Mouse (Mus musculus) lung, adult 2 months (tissue): ENCODE results near the gene Rora. TPM values are rescaled to one million over a fixed set of nuclear protein-coding genes. Genes with fewer than 3 reads are reported as not detected.

Experiments used
- DNase-seq: peaks from one replicate; pipeline ENCODE4 v3.0.0; 2022
- H3K4me1 ChIP-seq: fragments of 200-500 bp; 2 replicates; pipeline ENCODE4 v1.6.1; 2011; ENCODE audit warnings: low read length; ENCODE audit not compliant: control insufficient read depth, insufficient read depth
- H3K4me3 ChIP-seq: fragments of 200-500 bp; replicated peaks from 2 replicates; pipeline ENCODE3; 2011; ENCODE audit warnings: low read depth, mild to moderate bottlenecking, control low read depth, low read length; ENCODE audit errors: extremely low read depth
- CTCF ChIP-seq: fragments of 200-500 bp; IDR thresholded peaks from 2 replicates; pipeline ENCODE4 v1.5.1; 2011; ENCODE audit warnings: mild to moderate bottlenecking, low read length, control low read depth; ENCODE audit not compliant: insufficient read depth
- POLR2A ChIP-seq: fragments of 200-500 bp; IDR thresholded peaks from 2 replicates; pipeline ENCODE4 v1.6.1; 2011; ENCODE audit warnings: low read depth, mild to moderate bottlenecking, control low read depth, low read length, borderline replicate concordance; ENCODE audit errors: extremely low read depth
- WGBS: fragments of 180-500 bp; shearing (Covaris S2); methylation state at CpG from one replicate; pipeline ENCODE4 v1.1.7; 2018; 5-methylcytosine and 5-hydroxymethylcytosine counted together
- polyA plus RNA-seq: library from polyadenylated mRNA; depleted of rRNA; stranded (reverse); fragments of >200 nt; gene quantifications from 2 replicates; pipeline ENCODE4 v1.2.3, GENCODE M21; 2012

Rora gene
- polyA plus RNA-seq, 1 experiment: 17.8 TPM

DNA sequence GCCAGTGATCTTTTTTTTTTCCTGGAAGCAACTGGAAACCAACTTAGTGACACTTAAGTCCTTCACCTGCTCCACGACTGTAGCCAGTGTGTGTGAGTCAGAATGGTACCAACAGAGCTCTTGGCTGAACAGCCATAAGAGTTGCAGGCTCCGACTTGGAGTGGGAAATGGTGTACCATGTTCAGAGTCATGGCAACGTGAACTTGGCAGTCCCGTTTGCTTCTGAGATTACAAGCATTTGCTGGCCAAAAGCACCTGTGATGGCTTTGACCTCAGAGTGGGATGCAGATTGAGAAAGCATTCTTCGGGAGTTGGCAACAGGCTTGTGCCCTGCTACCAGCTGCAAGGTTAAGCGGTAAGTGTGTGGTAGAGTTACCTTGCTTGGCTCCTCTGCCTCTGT lies 574.2 kb downstream of the Rora start:
- no peak overlapping the region for H3K4me3 ChIP-seq

GRCm38 (mm10) chr9:69229935-69230334 lies 576.3 kb downstream of the Rora start:
- no peak for DNase-seq
- WGBS: 83% methylated on average over 7 of the region's 7 CpGs
- Histone ChIP-seq H3K4me1 (peaks cover 2% of the 10 kb centered on the region; the same call in 1 of the 2 replicates), H3K4me3 (no peak overlapping the region)
- TF ChIP-seq POLR2A: no peak
- no peak for TF ChIP-seq CTCF

More for the DNA sequence above, 574.2 kb downstream of the Rora start:
- 70% methylated on average over 6 of the region's 6 CpGs for WGBS
- peaks cover 2% of the 10 kb centered on the region; the same call in 1 of the 2 replicates for H3K4me1 ChIP-seq
- TF ChIP-seq POLR2A (no peak), CTCF (no peak)
- DNase-seq: peak; percentile 10

GRCm38 (mm10) chr9:69234526-69234925 lies 580.9 kb downstream of the Rora start:
- TF ChIP-seq POLR2A (no peak), CTCF (no peak)
- WGBS: 61% methylated on average over 7 of the region's 7 CpGs

DNA sequence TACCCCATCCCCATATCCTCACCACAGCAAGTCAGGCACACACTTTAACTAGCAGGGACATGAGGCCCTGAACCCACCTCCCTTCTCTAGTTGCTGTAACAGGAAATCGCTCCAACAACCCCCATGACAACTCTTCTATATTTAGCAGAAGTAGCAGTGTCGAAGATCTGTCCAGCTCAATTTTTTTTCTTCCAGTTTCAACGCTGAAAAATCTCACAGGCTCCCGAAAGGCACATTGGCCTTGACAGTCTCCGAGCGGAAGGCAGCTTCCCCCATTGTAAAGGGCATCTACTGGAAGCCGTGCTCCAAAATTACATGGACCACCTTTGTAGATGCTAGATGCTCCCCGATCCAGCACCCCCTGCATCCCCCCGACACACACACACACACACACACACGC lies 583.7 kb downstream of the Rora start:
- Histone ChIP-seq H3K4me3 (no peak overlapping the region), H3K4me1 (peaks cover 3% of the 10 kb centered on the region; the same call in 1 of the 2 replicates)
- 49% methylated on average over 10 of the region's 10 CpGs for WGBS
- DNase-seq: no peak
- TF ChIP-seq CTCF (no peak), POLR2A (no peak)

More at GRCm38 (mm10) chr9:69234526-69234925, 580.9 kb downstream of the Rora start:
- H3K4me3 ChIP-seq: no peak overlapping the region
- H3K4me1 ChIP-seq: peaks cover 3% of the 10 kb centered on the region; the same call in 1 of the 2 replicates
- no peak for DNase-seq

DNA sequence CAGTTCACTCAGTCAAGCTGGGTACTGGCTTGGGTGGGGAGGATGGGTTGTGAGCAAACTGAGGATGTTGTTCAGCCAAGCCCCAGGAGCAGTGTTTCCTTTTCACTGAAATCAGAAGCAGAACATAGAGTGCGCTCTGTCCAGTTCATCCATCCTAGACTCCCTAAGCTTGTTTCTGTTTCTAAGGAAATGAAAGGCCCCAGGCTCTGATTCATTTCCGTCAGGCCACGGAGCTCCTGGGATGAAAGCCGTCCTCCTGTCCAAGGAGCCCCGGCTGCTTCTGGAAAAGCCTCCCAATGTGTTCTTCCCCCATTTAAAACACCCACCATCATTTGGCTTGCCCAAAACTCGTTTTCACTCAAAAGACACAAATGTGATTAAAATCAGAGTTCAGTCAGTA lies 589.0 kb downstream of the Rora start:
- TF ChIP-seq CTCF: no peak
- no peak for TF ChIP-seq POLR2A
- Histone ChIP-seq H3K4me1 (no peaks in the 10 kb centered on the region), H3K4me3 (no peak overlapping the region)
- no peak for DNase-seq
- WGBS: 61% methylated on average over 6 of the region's 6 CpGs

GRCm38 (mm10) chr9:69243626-69244025 lies 590.0 kb downstream of the Rora start:
- DNase-seq: no peak
- WGBS: 64% methylated on average over 6 of the region's 6 CpGs
- no peak overlapping the region for H3K4me3 ChIP-seq
- no peaks in the 10 kb centered on the region for H3K4me1 ChIP-seq
- no peak for TF ChIP-seq POLR2A
- no peak for TF ChIP-seq CTCF

DNA sequence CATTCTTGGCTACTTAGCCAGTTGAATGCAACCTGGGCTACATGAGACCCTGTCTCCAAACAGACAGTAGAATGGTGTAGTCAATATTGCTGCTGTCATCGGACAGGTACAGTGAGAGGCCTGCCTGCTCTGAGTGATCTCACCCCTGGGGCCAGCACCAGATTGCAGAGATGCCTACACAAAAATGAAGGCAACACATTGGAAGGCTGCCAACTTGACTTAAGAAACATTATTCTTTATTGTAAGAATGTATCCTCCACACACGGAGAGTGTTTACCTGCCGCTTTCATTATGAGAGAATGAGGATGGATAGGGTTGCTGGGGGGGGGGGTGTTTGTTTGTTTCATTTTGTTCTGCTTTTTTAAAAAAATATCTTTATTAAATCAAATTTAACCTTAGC lies 592.6 kb downstream of the Rora start:
- Histone ChIP-seq H3K4me1 (no peaks in the 10 kb centered on the region), H3K4me3 (no peak overlapping the region)
- TF ChIP-seq CTCF: no peak
- no peak for TF ChIP-seq POLR2A
- no peak for DNase-seq
- WGBS: 60% methylated on average over 3 of the region's 3 CpGs

DNA sequence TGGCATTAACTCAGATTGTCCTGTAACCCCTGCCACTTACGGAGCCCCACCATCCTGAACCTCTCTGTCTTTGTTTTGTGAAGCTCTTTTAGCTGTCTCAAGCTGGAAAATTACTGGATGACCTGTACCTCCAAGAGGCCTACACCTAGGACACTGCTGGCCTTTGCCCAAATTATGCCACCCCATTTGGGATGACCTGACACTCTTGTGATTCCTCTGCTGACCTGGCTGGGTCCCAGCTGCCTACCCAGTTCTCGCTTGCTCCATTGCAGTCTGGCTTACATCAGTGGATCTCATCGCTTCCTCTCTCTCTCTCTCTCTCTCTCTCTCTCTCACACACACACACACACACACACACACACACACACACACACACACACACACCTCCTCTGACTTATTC lies 596.0 kb downstream of the Rora start:
- H3K4me3 ChIP-seq: no peak overlapping the region
- TF ChIP-seq CTCF (no peak), POLR2A (no peak)
- DNase-seq: no peak
- WGBS: 97% methylated on average over 3 of the region's 3 CpGs
- no peaks in the 10 kb centered on the region for H3K4me1 ChIP-seq

GRCm38 (mm10) chr9:69250326-69250725 lies 596.7 kb downstream of the Rora start:
- TF ChIP-seq CTCF (no peak), POLR2A (no peak)
- H3K4me3 ChIP-seq: no peak overlapping the region
- WGBS: 95% methylated on average over 8 of the region's 8 CpGs
- DNase-seq: no peak
- no peaks in the 10 kb centered on the region for H3K4me1 ChIP-seq

DNA sequence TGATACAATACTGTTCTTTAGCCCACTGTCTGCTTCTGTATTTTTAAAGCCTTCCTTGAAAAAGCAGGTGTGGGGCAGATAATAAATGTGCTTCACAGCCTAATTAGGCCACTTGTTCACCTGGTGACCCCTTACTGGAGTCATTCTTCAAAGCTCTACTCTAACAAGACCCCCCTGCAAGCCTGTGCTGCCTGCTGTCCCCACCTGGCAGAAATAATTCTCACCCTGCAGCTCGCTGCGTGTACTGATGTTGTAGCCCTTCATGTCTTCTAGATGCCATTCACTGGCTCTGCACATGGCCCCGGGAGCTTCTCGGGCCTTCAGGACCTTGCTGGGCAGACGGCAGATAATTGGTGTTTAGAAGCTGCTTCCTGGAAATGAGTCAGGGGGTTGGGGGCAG lies 604.9 kb downstream of the Rora start:
- DNase-seq: no peak
- Histone ChIP-seq H3K4me1 (peaks cover 4% of the 10 kb centered on the region), H3K4me3 (no peak overlapping the region)
- 83% methylated on average over 5 of the region's 5 CpGs for WGBS
- TF ChIP-seq POLR2A (no peak), CTCF (no peak)
